Mouse (Mus musculus) inflammation-experienced regulatory T-cells, adult 6 months (primary cell): Measurements from ENCODE around the gene Padi6. TPM values are rescaled to one million over a fixed set of nuclear protein-coding genes. Genes with fewer than 3 reads are reported as not detected.
A peak's percentile ranks its signal among the peaks of the same experiment; 100 is the strongest.

Experiments used
- ATAC-seq: one replicate; pipeline ENCODE4 v1.8.0; 2017
- polyA plus RNA-seq, 3 experiments: library from polyadenylated mRNA; unstranded; fragments of 100-300 nt; shearing (Covaris generic); gene quantifications; one replicate each; pipeline ENCODE4 v1.2.1; 2017

Padi6 gene
- polyA plus RNA-seq, 3 experiments from 2014 or later = not detected

DNA sequence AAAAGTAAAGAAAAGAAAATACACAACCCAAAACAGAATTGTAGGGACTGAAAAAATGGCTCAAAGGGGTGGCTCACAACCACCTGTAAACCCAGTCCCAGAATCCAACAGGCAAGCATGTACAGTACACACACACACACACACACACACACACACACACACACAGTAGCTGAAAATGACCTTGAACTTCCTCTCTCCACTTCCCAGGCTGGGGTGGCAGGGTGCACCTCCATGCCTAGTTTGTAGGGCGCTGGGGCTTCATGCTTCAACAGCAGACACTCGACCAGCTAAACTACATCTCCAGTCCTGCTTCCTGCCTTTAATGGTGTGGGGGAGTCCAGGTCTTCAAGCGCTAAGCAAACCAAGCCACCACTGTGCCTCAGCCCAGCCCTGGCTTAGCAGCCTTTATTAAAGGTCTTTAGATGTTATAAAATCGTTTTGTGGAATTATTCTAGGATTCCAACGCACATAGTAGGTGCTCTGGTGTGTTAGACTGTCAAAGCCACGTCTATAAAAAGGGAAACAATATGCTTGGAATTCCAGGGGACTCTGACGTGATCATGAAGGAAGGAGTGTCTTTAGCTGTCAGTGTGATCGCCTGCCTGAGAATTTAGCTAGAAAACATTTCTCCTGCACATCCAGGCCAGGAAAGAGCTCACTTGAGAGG lies 61.6 kb downstream of the Padi6 start:
- no peak for ATAC-seq

DNA sequence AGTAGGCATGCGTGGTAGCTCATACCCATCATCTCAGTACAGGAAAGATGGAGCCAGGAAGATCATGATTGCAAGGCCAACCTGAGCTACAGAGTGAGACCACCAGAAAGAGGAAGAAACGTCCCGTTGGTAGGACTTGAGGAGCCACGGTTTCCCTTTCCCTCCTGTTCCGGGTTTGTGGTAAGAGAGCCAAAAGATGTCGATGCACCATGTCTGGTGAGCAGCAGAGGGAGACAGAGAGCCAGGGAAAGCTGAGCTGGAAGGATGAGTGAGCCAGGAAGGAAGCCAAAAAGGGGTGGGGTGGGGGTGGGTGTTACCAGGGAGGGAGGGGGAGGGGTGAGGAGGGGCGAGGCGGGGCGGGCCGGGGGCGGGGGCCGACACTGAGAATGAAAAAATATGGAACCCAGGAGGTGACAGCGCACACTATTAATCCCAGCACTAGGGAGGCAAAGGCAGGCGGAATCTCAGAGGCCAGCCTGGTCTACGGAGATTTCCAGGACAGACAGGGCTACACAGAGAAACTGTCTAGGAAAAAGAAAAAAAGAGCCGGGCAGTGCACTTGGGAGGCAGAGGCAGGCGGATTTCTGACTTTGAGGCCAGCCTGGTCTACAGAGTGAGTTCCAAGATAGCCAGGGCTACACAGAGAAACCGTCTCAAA lies 62.6 kb downstream of the Padi6 start:
- ATAC-seq = peak; percentile 68

DNA sequence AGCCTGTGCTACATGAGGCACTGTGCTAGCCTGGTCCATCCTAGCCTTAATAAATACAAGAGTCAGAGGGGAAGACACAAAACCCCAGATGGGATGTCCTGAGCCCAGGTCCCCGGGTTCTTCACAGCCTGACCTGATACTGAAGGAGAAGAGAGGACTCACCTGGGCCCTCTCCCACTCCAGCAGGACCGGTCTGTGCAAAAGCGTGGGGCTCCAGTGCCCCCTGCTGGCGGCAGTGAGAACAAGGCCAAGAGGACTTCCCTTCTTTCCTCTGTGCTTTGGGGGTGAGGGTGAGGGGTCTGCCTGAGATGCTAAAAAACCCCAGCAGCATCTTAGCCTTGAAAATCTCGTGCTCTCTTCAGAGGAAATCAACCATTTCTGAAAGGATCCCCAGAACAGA lies 63.4 kb downstream of the Padi6 start:
- no peak for ATAC-seq

Other genes starting within 250 kb of the Padi6 start
- gene Arhgef10l, start 76.6 kb downstream of the Padi6 start, polyA plus RNA-seq = under 1 TPM in 1 of 3 experiments, not detected in 2; 0.12 TPM
- gene Rcc2, start 42.1 kb downstream of the Padi6 start, polyA plus RNA-seq = 10 to 100 TPM; 13.8 to 21.6 (median 21.0) TPM
- 1 to 10 TPM in 1 of 3 experiments, under 1 TPM in 2; 0.82 to 3.4 (median 0.96) TPM for gene Padi4, start 31.6 kb upstream of the Padi6 start, polyA plus RNA-seq
- not detected for gene Padi3, start 68.0 kb upstream of the Padi6 start, polyA plus RNA-seq
- under 1 TPM in 2 of 3 experiments, not detected in 1; 0.28 to 0.36 TPM for gene Padi1, start 103.1 kb upstream of the Padi6 start, polyA plus RNA-seq
- 10 to 100 TPM in 1 of 3 experiments, 1 to 10 TPM in 2; 7.9 to 20.2 (median 9.7) TPM for gene Padi2, start 163.7 kb upstream of the Padi6 start, polyA plus RNA-seq
- gene Sdhb, start 218.6 kb upstream of the Padi6 start, polyA plus RNA-seq = 100 to 1,000 TPM; 275 to 381 (median 276) TPM
- 1 to 10 TPM; 3.1 to 5.9 (median 5.6) TPM for gene Atp13a2, start 244.2 kb upstream of the Padi6 start, polyA plus RNA-seq